Mouse (Mus musculus): Measurements from ENCODE around the gene Klk11.

Gene Klk11

DNA sequence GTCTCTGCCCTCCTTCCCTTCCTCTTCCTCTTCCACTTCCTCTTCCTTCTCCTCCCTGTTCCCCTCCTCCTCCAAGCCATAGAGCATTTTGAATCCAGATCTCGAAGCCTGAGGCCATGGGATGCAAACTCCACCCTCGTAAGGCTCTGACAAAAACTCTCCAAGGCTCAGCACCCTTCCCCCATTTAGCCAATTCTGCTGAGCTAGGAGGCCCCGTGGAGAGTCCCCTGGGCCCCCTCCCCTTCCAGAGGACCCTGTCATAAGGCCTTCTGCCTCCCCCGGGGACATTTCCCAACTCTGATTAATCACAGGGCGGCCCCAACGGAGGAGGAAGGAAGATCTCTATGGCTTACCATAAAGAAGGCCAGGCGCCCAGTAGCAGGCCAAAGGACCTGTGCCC is 17.2 kb downstream of the Klk11 start, which contains the start of gene Klk9:
Gene Klk9, plus strand, starts transcription at position 301 of the 400 bp plus-strand sequence.
- DNase-seq (ENCODE audit: extremely low spot score, low read depth, low spot score) = no peak

DNA sequence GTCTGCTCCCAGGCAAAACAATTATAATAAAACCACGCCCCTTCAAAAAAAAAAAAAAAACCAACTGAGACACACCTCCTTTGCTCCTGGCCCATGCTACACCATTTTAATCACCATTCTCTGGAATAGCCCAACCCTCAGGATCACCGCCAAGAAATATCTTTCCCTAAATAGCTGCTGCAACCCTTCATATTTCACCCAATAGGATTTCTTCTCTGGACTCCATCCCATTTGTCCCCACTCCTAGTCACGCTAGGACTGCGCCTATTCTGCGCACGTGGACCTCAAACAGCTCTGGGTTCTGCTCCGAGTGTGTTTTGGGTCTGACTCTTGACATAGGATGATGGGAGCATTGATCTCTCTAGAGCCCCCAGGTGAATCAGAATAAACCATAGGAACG is 22.0 kb downstream of the Klk11 start:
- no peak for DNase-seq (ENCODE audit: extremely low spot score, low read depth, low spot score)

DNA sequence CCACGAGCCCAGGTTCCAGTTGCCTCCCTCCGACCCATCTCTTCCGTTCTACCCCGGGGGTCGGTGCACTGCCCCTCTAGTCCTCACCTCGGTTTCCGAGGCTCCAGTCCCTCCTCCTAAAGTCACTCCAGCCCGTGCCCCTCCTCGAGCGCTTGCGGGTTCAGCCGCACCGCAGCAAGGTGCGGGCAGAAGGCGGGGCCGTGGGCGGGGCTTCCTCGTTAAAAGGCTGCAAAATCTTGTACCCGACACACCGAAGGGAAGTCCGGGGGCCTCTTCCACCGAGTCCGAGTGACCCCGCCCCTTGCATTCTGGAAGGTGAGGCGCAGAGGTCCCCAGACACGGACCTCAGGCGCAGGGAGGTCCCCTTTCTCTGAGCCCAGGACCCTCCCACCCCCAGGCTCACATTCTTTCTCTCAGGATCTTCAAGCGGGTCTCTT is 22.9 kb downstream of the Klk11 start, which contains the start of gene Klk8:
Gene Klk8, plus strand, starts transcription at position 245 of the 437 bp plus-strand sequence.
- DNase-seq (ENCODE audit: extremely low spot score, low read depth, low spot score) = no peak

DNA sequence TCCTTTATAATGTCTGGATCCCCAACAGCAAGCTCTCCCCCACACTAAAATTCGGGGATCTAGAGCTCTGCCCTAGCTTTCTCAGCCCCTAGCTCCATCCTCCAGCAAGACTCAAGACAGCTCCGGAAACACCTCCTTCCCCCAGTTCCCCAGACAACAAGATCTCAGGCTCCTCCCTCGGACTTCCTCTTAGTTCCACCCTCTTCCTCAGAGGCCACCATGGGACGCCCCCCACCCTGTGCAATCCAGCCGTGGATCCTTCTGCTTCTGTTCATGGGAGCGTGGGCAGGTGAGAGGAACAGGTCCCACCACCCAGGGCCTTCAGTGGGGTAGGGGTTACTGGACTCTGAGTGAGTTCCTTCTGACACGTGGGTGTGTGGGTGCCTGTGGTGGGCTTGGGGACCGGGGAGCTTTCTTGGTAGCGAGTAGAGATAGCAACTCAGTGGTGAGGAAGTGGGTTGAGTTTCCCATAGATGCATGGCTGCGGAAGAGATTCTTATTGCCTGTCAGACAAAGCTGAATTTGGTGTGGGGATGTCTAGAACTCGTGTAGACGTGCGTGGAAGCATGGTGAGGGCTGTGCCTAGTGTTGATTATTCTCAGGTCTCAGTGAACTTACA is 23.5 kb downstream of the Klk11 start:
- no peak for DNase-seq (ENCODE audit: extremely low spot score, low read depth, low spot score)

- no peak for DNase-seq (ENCODE audit: extremely low spot score, low read depth, low spot score)
These were observed 25.5 kb downstream of the Klk11 start for GRCm38 (mm10) chr7:43799876-43800275.

DNA sequence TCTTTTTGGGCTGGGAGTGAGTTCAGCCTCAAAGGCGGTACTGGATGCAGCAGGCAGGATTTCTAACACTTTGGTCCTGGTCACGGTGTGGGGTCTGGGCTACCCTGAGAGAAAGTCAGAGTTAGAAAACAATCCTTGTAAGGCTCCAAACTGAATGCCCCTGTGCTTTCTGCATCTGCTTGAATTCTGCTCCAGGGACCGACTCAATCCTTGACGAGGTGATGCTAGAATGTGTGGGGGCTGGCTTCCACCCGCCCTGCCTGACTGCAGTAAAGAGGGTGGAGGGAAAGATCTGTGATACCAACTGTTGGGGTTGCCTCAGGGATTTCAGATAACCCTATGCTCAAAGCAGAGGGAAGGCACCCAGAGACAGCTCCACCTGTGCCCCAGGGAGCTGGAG is 36.6 kb downstream of the Klk11 start, which contains the start of gene Klk7:
Gene Klk7, plus strand, starts transcription at position 301 of the 400 bp plus-strand sequence.
- DNase-seq (ENCODE audit: extremely low spot score, low read depth, low spot score) = no peak

DNA sequence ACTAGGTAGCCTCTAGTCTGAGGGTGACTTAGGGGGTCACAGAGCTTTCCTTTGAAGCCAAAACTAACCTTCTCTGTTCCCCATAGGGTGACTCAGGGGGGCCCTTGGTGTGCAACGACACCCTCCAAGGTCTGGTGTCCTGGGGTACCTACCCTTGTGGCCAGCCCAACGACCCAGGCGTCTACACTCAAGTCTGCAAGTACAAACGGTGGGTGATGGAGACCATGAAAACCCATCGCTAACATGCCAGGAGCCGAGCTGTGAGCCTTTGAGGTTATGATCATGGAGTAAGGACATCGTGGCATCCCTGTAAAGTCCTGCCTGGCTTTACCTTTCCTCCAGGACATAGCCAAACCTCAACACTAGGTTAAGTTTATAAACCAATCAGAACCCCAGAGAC is 40.8 kb downstream of the Klk11 start:
- DNase-seq (ENCODE audit: extremely low spot score, low read depth, low spot score) = no peak

DNA sequence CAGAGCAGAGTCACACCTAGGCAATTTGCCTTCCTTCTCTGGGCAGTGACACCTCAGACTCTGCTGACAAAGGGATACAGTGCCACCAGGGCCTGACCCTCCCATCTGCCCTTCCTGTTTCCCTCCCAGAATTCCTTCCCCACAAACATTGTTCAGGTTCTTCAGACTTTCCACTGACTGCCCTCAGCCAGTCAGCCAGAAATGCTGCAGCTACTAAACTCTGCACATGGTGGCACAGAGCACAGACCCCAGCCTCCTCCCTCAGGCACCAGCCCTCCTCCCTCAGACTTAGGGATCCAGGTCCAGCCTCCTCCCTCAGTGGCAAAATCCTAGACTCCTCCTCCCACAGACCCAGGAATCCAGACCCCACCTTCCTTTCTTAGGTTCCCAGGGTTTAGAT is 42.3 kb downstream of the Klk11 start:
- DNase-seq (ENCODE audit: extremely low spot score, low read depth, low spot score) = no peak

DNA sequence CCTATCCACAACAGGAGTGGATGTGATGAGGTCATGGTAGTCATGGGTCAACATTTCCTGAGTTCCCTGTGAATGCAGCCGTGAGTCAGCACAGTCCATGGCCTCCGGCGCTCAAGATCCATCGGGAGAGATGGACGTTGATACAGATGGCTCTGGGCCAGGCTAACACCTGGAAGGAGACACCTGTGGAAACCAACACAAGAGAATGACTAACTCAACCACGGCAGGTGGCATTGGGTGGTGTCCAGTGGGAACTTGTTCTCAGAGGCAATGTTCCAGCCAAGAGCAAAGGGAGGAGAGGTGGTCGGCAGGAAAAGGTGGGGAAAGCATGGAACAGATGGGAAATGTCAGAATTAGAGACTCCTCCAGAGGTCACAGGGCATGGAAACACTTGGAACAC is 47.2 kb downstream of the Klk11 start:
- no peak for DNase-seq (ENCODE audit: extremely low spot score, low read depth, low spot score)

- DNase-seq (ENCODE audit: extremely low spot score, low read depth, low spot score) = no peak
These were observed 49.8 kb downstream of the Klk11 start, which contains the start of gene Klk6 for GRCm38 (mm10) chr7:43824199-43824598. Gene Klk6 (plus strand): TSS chr7:43824499.

- DNase-seq (ENCODE audit: extremely low spot score, low read depth, low spot score) = no peak
These were observed 51.7 kb downstream of the Klk11 start for GRCm38 (mm10) chr7:43826056-43826455.

- no peak for DNase-seq (ENCODE audit: extremely low spot score, low read depth, low spot score)
These were observed 53.3 kb downstream of the Klk11 start for GRCm38 (mm10) chr7:43827706-43828105.

Measured in hindlimb bud, embryonic 11.5 days (tissue).